Mouse (Mus musculus): ENCODE results near the gene Csnk2a2. TPM values are rescaled to one million over a fixed set of nuclear protein-coding genes. Genes with fewer than 3 reads are reported as not detected.

Csnk2a2 gene
- polyA plus RNA-seq, 1 experiment from 2014 or later, result 10.3 TPM

- Histone ChIP-seq H3K4me1 (replicated peaks; ENCODE audit: control insufficient read depth, insufficient read depth, low read length) (peaks cover 14% of the 10 kb centered on the region), H3K36me3 (ENCODE audit: control insufficient read depth, insufficient read depth) (no peaks in the 10 kb centered on the region), H3K4me3 (replicated peaks; ENCODE audit: low read length) (no peak overlapping the region), H3K4me2 (ENCODE audit: low read length) (no peak overlapping the region), H3K9ac (replicated peaks; ENCODE audit: low read depth, low read length) (no peak overlapping the region), H3K27ac (ENCODE audit: low read length) (no peak overlapping the region), H3K9me3 (ENCODE audit: control insufficient read depth, low read length) (no peaks in the 10 kb centered on the region), H3K27me3 (replicated peaks; ENCODE audit: control insufficient read depth, insufficient read depth, low read length) (no peaks in the 10 kb centered on the region)
- WGBS, result 64% methylated on average over 4 of the region's 4 CpGs
- no peak for ATAC-seq
Observed at GRCm38 (mm10) chr8:95492057-95492456, 2.2 kb upstream of the Csnk2a2 start.

GRCm38 (mm10) chr8:95488698-95489332 lies 1.0 kb downstream of the Csnk2a2 start:
- Histone ChIP-seq H3K27ac (ENCODE audit: low read length) (no peak overlapping the region), H3K27me3 (replicated peaks; ENCODE audit: control insufficient read depth, insufficient read depth, low read length) (no peaks in the 10 kb centered on the region), H3K36me3 (ENCODE audit: control insufficient read depth, insufficient read depth) (peaks cover 6% of the 10 kb centered on the region), H3K4me1 (replicated peaks; ENCODE audit: control insufficient read depth, insufficient read depth, low read length) (peaks cover 16% of the 10 kb centered on the region), H3K9me3 (ENCODE audit: control insufficient read depth, low read length) (no peaks in the 10 kb centered on the region), H3K4me2 (ENCODE audit: low read length) (peak overlapping the region; percentile 80), H3K4me3 (replicated peaks; ENCODE audit: low read length) (peak overlapping the region; percentile 84), H3K9ac (replicated peaks; ENCODE audit: low read depth, low read length) (peak overlapping the region; percentile 92)
- WGBS, result under 1% methylated on average over 22 of the region's 42 CpGs
- ATAC-seq, result peak; percentile 94

GRCm38 (mm10) chr8:95487800-95488697 lies 1.8 kb downstream of the Csnk2a2 start:
- H3K9ac ChIP-seq (replicated peaks; ENCODE audit: low read depth, low read length), result peak overlapping the region; percentile 92
- H3K27ac ChIP-seq (ENCODE audit: low read length), result no peak overlapping the region

GRCm38 (mm10) chr8:95470008-95470407 lies 19.8 kb downstream of the Csnk2a2 start:
- no peak overlapping the region for H3K4me3 ChIP-seq (replicated peaks; ENCODE audit: low read length)
- H3K27ac ChIP-seq (ENCODE audit: low read length), result no peak overlapping the region
- no peaks in the 10 kb centered on the region for H3K4me1 ChIP-seq (replicated peaks; ENCODE audit: control insufficient read depth, insufficient read depth, low read length)
- H3K4me2 ChIP-seq (ENCODE audit: low read length), result no peak overlapping the region
- ATAC-seq, result no peak
- peaks cover 23% of the 10 kb centered on the region for H3K36me3 ChIP-seq (ENCODE audit: control insufficient read depth, insufficient read depth)
- no peaks in the 10 kb centered on the region for H3K9me3 ChIP-seq (ENCODE audit: control insufficient read depth, low read length)
- no peak overlapping the region for H3K9ac ChIP-seq (replicated peaks; ENCODE audit: low read depth, low read length)
- no peaks in the 10 kb centered on the region for H3K27me3 ChIP-seq (replicated peaks; ENCODE audit: control insufficient read depth, insufficient read depth, low read length)
- 99% methylated on average over 4 of the region's 4 CpGs for WGBS

More at GRCm38 (mm10) chr8:95487800-95488697, 1.8 kb downstream of the Csnk2a2 start:
- ATAC-seq, result peak; percentile 10
- H3K9me3 ChIP-seq (ENCODE audit: control insufficient read depth, low read length), result no peaks in the 10 kb centered on the region
- H3K36me3 ChIP-seq (ENCODE audit: control insufficient read depth, insufficient read depth), result peaks cover 6% of the 10 kb centered on the region
- peaks cover 16% of the 10 kb centered on the region for H3K4me1 ChIP-seq (replicated peaks; ENCODE audit: control insufficient read depth, insufficient read depth, low read length)
- H3K27me3 ChIP-seq (replicated peaks; ENCODE audit: control insufficient read depth, insufficient read depth, low read length), result no peaks in the 10 kb centered on the region
- H3K4me2 ChIP-seq (ENCODE audit: low read length), result peak overlapping the region; percentile 84
- under 1% methylated on average over 41 of the region's 95 CpGs for WGBS
- peak overlapping the region; percentile 84 for H3K4me3 ChIP-seq (replicated peaks; ENCODE audit: low read length)

GRCm38 (mm10) chr8:95468995-95469394 lies 20.8 kb downstream of the Csnk2a2 start:
- H3K9ac ChIP-seq (replicated peaks; ENCODE audit: low read depth, low read length), result no peak overlapping the region
- H3K27me3 ChIP-seq (replicated peaks; ENCODE audit: control insufficient read depth, insufficient read depth, low read length), result no peaks in the 10 kb centered on the region
- H3K4me3 ChIP-seq (replicated peaks; ENCODE audit: low read length), result no peak overlapping the region
- no peaks in the 10 kb centered on the region for H3K4me1 ChIP-seq (replicated peaks; ENCODE audit: control insufficient read depth, insufficient read depth, low read length)
- 94% methylated on average over 3 of the region's 3 CpGs for whole genome bisulfite sequencing
- ATAC-seq, result no peak
- H3K27ac ChIP-seq (ENCODE audit: low read length), result no peak overlapping the region
- H3K36me3 ChIP-seq (ENCODE audit: control insufficient read depth, insufficient read depth), result peaks cover 21% of the 10 kb centered on the region
- no peak overlapping the region for H3K4me2 ChIP-seq (ENCODE audit: low read length)
- H3K9me3 ChIP-seq (ENCODE audit: control insufficient read depth, low read length), result no peaks in the 10 kb centered on the region

GRCm38 (mm10) chr8:95466543-95466942 lies 23.3 kb downstream of the Csnk2a2 start:
- Histone ChIP-seq H3K4me3 (replicated peaks; ENCODE audit: low read length) (no peak overlapping the region), H3K4me1 (replicated peaks; ENCODE audit: control insufficient read depth, insufficient read depth, low read length) (no peaks in the 10 kb centered on the region), H3K27ac (ENCODE audit: low read length) (no peak overlapping the region), H3K4me2 (ENCODE audit: low read length) (no peak overlapping the region), H3K27me3 (replicated peaks; ENCODE audit: control insufficient read depth, insufficient read depth, low read length) (no peaks in the 10 kb centered on the region), H3K36me3 (ENCODE audit: control insufficient read depth, insufficient read depth) (peaks cover 7% of the 10 kb centered on the region), H3K9me3 (ENCODE audit: control insufficient read depth, low read length) (no peaks in the 10 kb centered on the region), H3K9ac (replicated peaks; ENCODE audit: low read depth, low read length) (no peak overlapping the region)
- WGBS, result 73% methylated on average over 2 of the region's 2 CpGs
- no peak for ATAC-seq

GRCm38 (mm10) chr8:95452518-95452917 lies 37.3 kb downstream of the Csnk2a2 start:
- no peak for ATAC-seq
- Histone ChIP-seq H3K4me1 (replicated peaks; ENCODE audit: control insufficient read depth, insufficient read depth, low read length) (no peaks in the 10 kb centered on the region), H3K36me3 (ENCODE audit: control insufficient read depth, insufficient read depth) (peaks cover 43% of the 10 kb centered on the region), H3K27ac (ENCODE audit: low read length) (no peak overlapping the region), H3K9ac (replicated peaks; ENCODE audit: low read depth, low read length) (no peak overlapping the region), H3K27me3 (replicated peaks; ENCODE audit: control insufficient read depth, insufficient read depth, low read length) (no peaks in the 10 kb centered on the region), H3K4me3 (replicated peaks; ENCODE audit: low read length) (no peak overlapping the region), H3K9me3 (ENCODE audit: control insufficient read depth, low read length) (no peaks in the 10 kb centered on the region), H3K4me2 (ENCODE audit: low read length) (no peak overlapping the region)
- WGBS, result 41% methylated on average over 8 of the region's 8 CpGs

- Histone ChIP-seq H3K4me1 (replicated peaks; ENCODE audit: control insufficient read depth, insufficient read depth, low read length) (no peaks in the 10 kb centered on the region), H3K36me3 (ENCODE audit: control insufficient read depth, insufficient read depth) (peaks cover 27% of the 10 kb centered on the region), H3K9me3 (ENCODE audit: control insufficient read depth, low read length) (no peaks in the 10 kb centered on the region), H3K27me3 (replicated peaks; ENCODE audit: control insufficient read depth, insufficient read depth, low read length) (no peaks in the 10 kb centered on the region), H3K4me3 (replicated peaks; ENCODE audit: low read length) (no peak overlapping the region), H3K9ac (replicated peaks; ENCODE audit: low read depth, low read length) (no peak overlapping the region), H3K27ac (ENCODE audit: low read length) (no peak overlapping the region), H3K4me2 (ENCODE audit: low read length) (no peak overlapping the region)
- ATAC-seq, result no peak
- WGBS, result 99% methylated on average over 5 of the region's 5 CpGs
Observed at GRCm38 (mm10) chr8:95450271-95450670, 39.6 kb downstream of the Csnk2a2 start.

GRCm38 (mm10) chr8:95447661-95448060 lies 42.2 kb downstream of the Csnk2a2 start:
- 91% methylated on average over 7 of the region's 7 CpGs for WGBS
- peaks cover 14% of the 10 kb centered on the region for H3K36me3 ChIP-seq (ENCODE audit: control insufficient read depth, insufficient read depth)

More at GRCm38 (mm10) chr8:95447661-95448060, 42.2 kb downstream of the Csnk2a2 start:
- H3K9ac ChIP-seq (replicated peaks; ENCODE audit: low read depth, low read length), result no peak overlapping the region
- H3K4me1 ChIP-seq (replicated peaks; ENCODE audit: control insufficient read depth, insufficient read depth, low read length), result no peaks in the 10 kb centered on the region
- H3K4me2 ChIP-seq (ENCODE audit: low read length), result no peak overlapping the region
- no peak overlapping the region for H3K27ac ChIP-seq (ENCODE audit: low read length)
- no peak for ATAC-seq
- no peak overlapping the region for H3K4me3 ChIP-seq (replicated peaks; ENCODE audit: low read length)
- no peaks in the 10 kb centered on the region for H3K9me3 ChIP-seq (ENCODE audit: control insufficient read depth, low read length)
- no peaks in the 10 kb centered on the region for H3K27me3 ChIP-seq (replicated peaks; ENCODE audit: control insufficient read depth, insufficient read depth, low read length)

All from forebrain, embryonic 16.5 days (tissue).